Mouse (Mus musculus) myocyte (in vitro differentiated cells): ENCODE results near the gene Hcar1.

Source experiments
- CEBPB ChIP-seq: IDR thresholded peaks from 2 replicates; pipeline ENCODE4 v1.6.1; 2011; ENCODE audit warnings: mild to moderate bottlenecking, moderate library complexity; ENCODE audit not compliant: poor library complexity, insufficient read depth, severe bottlenecking
- E2F4 ChIP-seq: IDR thresholded peaks from one replicate; pipeline ENCODE4 v1.6.1; 2011; ENCODE audit warnings: mild to moderate bottlenecking, control low read depth, moderate library complexity; ENCODE audit not compliant: insufficient read depth
- MAX ChIP-seq: IDR thresholded peaks from one replicate; pipeline ENCODE4 v1.6.1; 2011; ENCODE audit warnings: low read depth, mild to moderate bottlenecking, control low read depth
- MYOG ChIP-seq, 3 experiments: IDR thresholded peaks; one replicate each; pipeline ENCODE4 v1.6.1; 2011; ENCODE audit warnings: control low read depth in 2 of 3, low read depth in 2 of 3, mild to moderate bottlenecking in 2 of 3; ENCODE audit not compliant: insufficient read length in 2 of 3, control insufficient read depth in 1 of 3, insufficient read depth in 1 of 3
- POLR2A ChIP-seq: IDR thresholded peaks from one replicate; pipeline ENCODE4 v1.6.1; 2011; ENCODE audit warnings: low read depth, mild to moderate bottlenecking, control low read depth, moderate library complexity; ENCODE audit not compliant: insufficient read length
- POLR2AphosphoS2 ChIP-seq: IDR thresholded peaks from one replicate; pipeline ENCODE4 v1.6.1; 2011; ENCODE audit warnings: low read depth, control low read depth; ENCODE audit not compliant: insufficient read length
- REST ChIP-seq: IDR thresholded peaks from one replicate; pipeline ENCODE4 v1.6.1; 2011; ENCODE audit warnings: mild to moderate bottlenecking, control low read depth, moderate library complexity; ENCODE audit not compliant: insufficient read depth, insufficient read length
- TCF12 ChIP-seq: IDR thresholded peaks from one replicate; pipeline ENCODE4 v1.6.1; 2011; ENCODE audit warnings: mild to moderate bottlenecking, control low read depth; ENCODE audit not compliant: poor library complexity, insufficient read depth, severe bottlenecking
- TCF3 ChIP-seq: IDR thresholded peaks from one replicate; pipeline ENCODE4 v1.6.1; 2011; ENCODE audit warnings: low read depth, control low read depth; ENCODE audit not compliant: insufficient read length
- USF1 ChIP-seq: IDR thresholded peaks from one replicate; pipeline ENCODE4 v1.6.1; 2011; ENCODE audit warnings: low read depth, mild to moderate bottlenecking, control low read depth, moderate library complexity

- no peak for TF ChIP-seq POLR2A
- TF ChIP-seq USF1: no peak
- TF ChIP-seq MAX: no peak
- no peak for TF ChIP-seq REST
- no peak for TF ChIP-seq CEBPB
- TF ChIP-seq MYOG (IDR thresholded peaks at IDR 0.05; ENCODE audit: control insufficient read depth in 1 of 3, insufficient read depth in 1 of 3, insufficient read length in 2 of 3, low read depth in 2 of 3): no peak
- TF ChIP-seq E2F4: no peak
- no peak for TF ChIP-seq TCF12
- TF ChIP-seq TCF3: no peak
- no peak for TF ChIP-seq POLR2AphosphoS2
Measured at GRCm38 (mm10) chr5:123897352-123897751, 17.5 kb upstream of the Hcar1 start.
